Mouse (Mus musculus): Measurements from ENCODE around the gene Gm49378. TPM values are rescaled to one million over a fixed set of nuclear protein-coding genes. Genes with fewer than 3 reads are reported as not detected.

The Gm49378 gene
- 0.13 TPM for polyA plus RNA-seq (2012; fragmentation: generic; extraction: Trizol)
- long read RNA-seq, experiment 1: 0 reads
- long read RNA-seq, experiment 2: 0 reads

DNA sequence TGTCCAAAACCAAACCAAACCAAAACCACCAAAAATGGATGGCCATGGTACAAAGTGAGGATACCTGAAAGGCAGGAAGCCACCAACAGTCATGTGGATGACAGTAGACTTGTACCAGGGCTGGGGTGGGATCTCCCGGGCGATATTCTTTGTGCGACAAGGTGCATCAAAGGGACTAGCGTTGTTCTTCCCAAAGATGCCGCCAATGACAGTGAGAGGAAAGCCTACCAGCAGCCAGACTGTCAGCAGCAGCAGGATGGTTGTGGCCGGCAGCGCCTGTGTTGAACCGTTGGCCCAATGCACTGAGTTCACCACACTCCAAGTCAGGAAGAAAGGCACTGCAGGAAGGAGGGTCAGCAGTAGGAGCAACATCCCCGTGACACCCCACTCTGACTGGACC is at the start of gene Gm49378:
Gm49378 (minus strand) TSS at position 101 of the 400 bp plus-strand sequence.
- peaks cover 42% of the 10 kb centered on the region for H3K79me3 ChIP-seq (ENCODE audit: low read depth)
- H3K36me3 ChIP-seq (ENCODE audit: control insufficient read depth, insufficient read depth): peaks cover 74% of the 10 kb centered on the region
- no peak for TF ChIP-seq USF1 (IDR thresholded peaks at IDR 0.05; ENCODE audit: low read depth)
- no peak for TF ChIP-seq MYOG (IDR thresholded peaks at IDR 0.05; ENCODE audit: control insufficient read depth, extremely low read depth, insufficient read length)
- TF ChIP-seq MYOD1 (IDR thresholded peaks at IDR 0.05; ENCODE audit: control insufficient read depth, insufficient read length, low read depth): no peak
- TF ChIP-seq CTCF (IDR thresholded peaks at IDR 0.05; ENCODE audit: control insufficient read depth, insufficient read depth, insufficient read length): no peak
- no peak for TF ChIP-seq MAX (IDR thresholded peaks at IDR 0.05)
- no peak for TF ChIP-seq FOSL1 (IDR thresholded peaks at IDR 0.05; ENCODE audit: insufficient read depth, low read length, poor library complexity, severe bottlenecking)
- no peak for TF ChIP-seq CEBPB (IDR thresholded peaks at IDR 0.05; ENCODE audit: low read depth)
- peaks cover 59% of the 10 kb centered on the region for H3K79me2 ChIP-seq (ENCODE audit: control insufficient read depth, insufficient read depth)
- no peak within 1 kb of the TSS for H3ac ChIP-seq (ENCODE audit: control insufficient read depth, insufficient read length, low read depth)
- H3K27me3 ChIP-seq (ENCODE audit: control insufficient read depth, insufficient read depth, insufficient read length): no peaks in the 10 kb centered on the region
- H3K4me3 ChIP-seq (ENCODE audit: insufficient read depth, poor library complexity, severe bottlenecking): no peak within 1 kb of the TSS

DNA sequence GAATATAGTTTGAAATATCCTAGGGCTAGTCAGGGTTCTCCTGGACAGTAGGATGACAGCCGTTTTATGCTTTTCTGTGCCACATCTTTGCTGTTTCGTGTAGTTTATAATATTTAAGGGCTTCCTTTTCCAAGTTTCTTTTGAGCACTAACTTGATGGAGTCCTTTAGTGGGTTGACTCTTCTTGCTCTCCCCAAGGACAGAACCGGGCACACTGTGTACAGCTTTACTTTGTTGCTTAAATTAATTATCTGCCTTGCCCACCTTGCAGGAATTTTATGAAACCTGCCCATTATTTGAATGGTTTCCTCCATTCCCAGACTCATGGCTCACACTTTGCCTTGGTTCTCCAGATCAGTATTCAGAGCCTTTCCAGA is 44.4 kb upstream of the Gm49378 start:
- no peak for TF ChIP-seq MAX (IDR thresholded peaks at IDR 0.05)
- TF ChIP-seq CTCF (IDR thresholded peaks at IDR 0.05; ENCODE audit: control insufficient read depth, insufficient read depth, insufficient read length): no peak
- no peak for TF ChIP-seq CEBPB (IDR thresholded peaks at IDR 0.05; ENCODE audit: low read depth)
- no peak for TF ChIP-seq USF1 (IDR thresholded peaks at IDR 0.05; ENCODE audit: low read depth)
- TF ChIP-seq FOSL1 (IDR thresholded peaks at IDR 0.05; ENCODE audit: insufficient read depth, low read length, poor library complexity, severe bottlenecking): no peak
- TF ChIP-seq MYOD1 (IDR thresholded peaks at IDR 0.05; ENCODE audit: control insufficient read depth, insufficient read length, low read depth): no peak
- no peak for TF ChIP-seq MYOG (IDR thresholded peaks at IDR 0.05; ENCODE audit: control insufficient read depth, extremely low read depth, insufficient read length)
- peaks cover 7% of the 10 kb centered on the region for H3K79me3 ChIP-seq (ENCODE audit: low read depth)

DNA sequence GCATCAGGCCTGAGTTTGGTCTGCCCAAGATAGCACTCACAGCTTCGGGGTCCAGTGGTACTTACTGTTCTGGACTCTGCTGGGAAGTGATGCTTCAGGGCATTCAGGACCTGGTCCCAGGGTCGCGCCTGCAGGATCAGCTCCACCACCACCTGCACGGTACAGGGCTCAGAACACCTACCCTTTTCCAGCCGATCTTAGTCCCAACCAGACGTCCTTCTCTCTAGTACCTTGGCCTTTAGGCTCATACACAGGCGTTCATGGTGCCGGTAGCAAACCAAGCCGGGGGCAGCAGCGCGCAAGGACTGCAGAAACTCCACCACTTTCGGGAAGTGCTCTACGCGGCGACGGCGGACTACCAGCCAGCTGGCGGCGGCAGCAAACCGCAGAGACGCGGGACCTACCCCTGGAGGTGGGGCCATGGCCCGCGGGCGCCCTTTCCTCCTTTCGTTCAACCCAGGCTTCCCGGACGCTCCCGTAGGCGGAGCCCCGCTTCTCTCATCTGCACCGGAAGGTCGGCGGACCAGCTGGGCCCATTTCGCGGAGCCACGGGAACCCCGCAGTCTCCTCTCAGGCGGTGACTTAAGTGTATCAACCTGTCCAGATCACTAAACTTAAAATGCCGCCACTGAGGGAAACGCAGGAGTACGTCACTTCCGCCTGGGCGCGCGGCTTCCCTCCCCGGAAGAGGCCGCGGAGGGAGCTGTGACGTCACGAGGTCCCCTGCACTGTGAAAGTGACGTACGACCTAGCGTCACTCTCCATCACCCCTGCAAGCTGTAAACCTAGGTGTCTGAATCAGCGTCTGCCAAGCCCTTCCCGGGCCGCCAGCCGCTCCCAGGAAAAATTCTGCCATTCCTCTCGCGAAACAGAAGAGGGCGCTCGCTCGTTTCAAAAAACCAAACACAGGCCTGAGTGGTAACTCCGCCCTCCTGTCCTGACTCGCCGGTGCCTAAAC is 43.7 kb upstream of the Gm49378 start, which contains the start of gene Tinf2:
Tinf2 (minus strand) TSS at position 661 of the 958 bp plus-strand sequence.
- Histone ChIP-seq H3K36me3 (ENCODE audit: control insufficient read depth, insufficient read depth) (peaks cover 39% of the 10 kb centered on the region), H3K79me3 (ENCODE audit: low read depth) (peaks cover 7% of the 10 kb centered on the region), H3ac (ENCODE audit: control insufficient read depth, insufficient read length, low read depth) (peak within 1 kb of the TSS; percentile 72), H3K4me3 (ENCODE audit: insufficient read depth, poor library complexity, severe bottlenecking) (peak within 1 kb of the TSS; percentile 61), H3K79me2 (ENCODE audit: control insufficient read depth, insufficient read depth) (peaks cover 18% of the 10 kb centered on the region), H3K27me3 (ENCODE audit: control insufficient read depth, insufficient read depth, insufficient read length) (no peaks in the 10 kb centered on the region)
- no peak for TF ChIP-seq FOSL1 (IDR thresholded peaks at IDR 0.05; ENCODE audit: insufficient read depth, low read length, poor library complexity, severe bottlenecking)
- TF ChIP-seq CTCF (IDR thresholded peaks at IDR 0.05; ENCODE audit: control insufficient read depth, insufficient read depth, insufficient read length): peak; percentile 15
- TF ChIP-seq MYOG (IDR thresholded peaks at IDR 0.05; ENCODE audit: control insufficient read depth, extremely low read depth, insufficient read length): no peak

More for the DNA sequence above, 44.4 kb upstream of the Gm49378 start:
- peaks cover 18% of the 10 kb centered on the region for H3K79me2 ChIP-seq (ENCODE audit: control insufficient read depth, insufficient read depth)
- H3ac ChIP-seq (ENCODE audit: control insufficient read depth, insufficient read length, low read depth): no peak overlapping the region
- H3K27me3 ChIP-seq (ENCODE audit: control insufficient read depth, insufficient read depth, insufficient read length): no peaks in the 10 kb centered on the region
- peak overlapping the region; percentile 18 for H3K4me3 ChIP-seq (ENCODE audit: insufficient read depth, poor library complexity, severe bottlenecking)
- H3K36me3 ChIP-seq (ENCODE audit: control insufficient read depth, insufficient read depth): peaks cover 33% of the 10 kb centered on the region

DNA sequence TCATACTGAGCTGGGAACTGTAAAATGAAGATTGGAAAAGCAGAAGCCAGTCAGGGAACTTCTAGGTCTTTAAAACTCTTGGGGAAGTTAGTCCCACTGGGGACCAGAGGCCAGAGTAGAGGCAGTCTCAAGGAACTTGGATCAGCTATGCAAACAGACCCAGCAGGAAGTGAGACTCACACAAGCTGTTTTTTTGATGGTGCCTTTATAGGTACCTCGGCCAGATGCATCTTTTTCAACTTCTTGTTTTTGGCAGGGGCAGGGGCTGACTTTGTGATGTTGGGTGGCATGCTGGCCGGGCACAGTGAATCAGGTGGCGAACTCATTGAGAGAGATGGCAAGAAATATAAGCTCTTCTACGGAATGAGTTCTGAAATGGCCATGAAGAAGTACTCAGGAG is 39.9 kb upstream of the Gm49378 start:
- Histone ChIP-seq H3K27me3 (ENCODE audit: control insufficient read depth, insufficient read depth, insufficient read length) (no peaks in the 10 kb centered on the region), H3K4me3 (ENCODE audit: insufficient read depth, poor library complexity, severe bottlenecking) (no peak overlapping the region), H3K36me3 (ENCODE audit: control insufficient read depth, insufficient read depth) (peaks cover 55% of the 10 kb centered on the region), H3K79me2 (ENCODE audit: control insufficient read depth, insufficient read depth) (peaks cover 36% of the 10 kb centered on the region), H3ac (ENCODE audit: control insufficient read depth, insufficient read length, low read depth) (no peak overlapping the region), H3K79me3 (ENCODE audit: low read depth) (peaks cover 16% of the 10 kb centered on the region)
- TF ChIP-seq CEBPB (IDR thresholded peaks at IDR 0.05; ENCODE audit: low read depth): no peak
- TF ChIP-seq MYOD1 (IDR thresholded peaks at IDR 0.05; ENCODE audit: control insufficient read depth, insufficient read length, low read depth): no peak
- no peak for TF ChIP-seq FOSL1 (IDR thresholded peaks at IDR 0.05; ENCODE audit: insufficient read depth, low read length, poor library complexity, severe bottlenecking)
- no peak for TF ChIP-seq MAX (IDR thresholded peaks at IDR 0.05)
- no peak for TF ChIP-seq USF1 (IDR thresholded peaks at IDR 0.05; ENCODE audit: low read depth)
- no peak for TF ChIP-seq MYOG (IDR thresholded peaks at IDR 0.05; ENCODE audit: control insufficient read depth, extremely low read depth, insufficient read length)
- TF ChIP-seq CTCF (IDR thresholded peaks at IDR 0.05; ENCODE audit: control insufficient read depth, insufficient read depth, insufficient read length): no peak

DNA sequence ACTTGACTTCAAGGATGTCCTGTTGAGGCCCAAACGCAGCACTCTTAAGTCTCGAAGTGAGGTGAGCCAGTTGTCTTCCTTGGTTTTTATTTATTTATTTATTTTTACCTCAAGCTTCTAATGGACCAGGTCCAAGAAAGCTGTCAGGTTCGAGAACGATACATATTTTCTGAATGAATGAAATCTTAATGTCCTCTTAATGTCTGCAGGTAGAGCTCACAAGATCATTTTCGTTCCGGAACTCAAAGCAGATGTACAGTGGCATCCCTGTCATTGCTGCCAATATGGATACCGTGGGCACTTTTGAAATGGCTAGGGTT is 35.0 kb upstream of the Gm49378 start:
- peaks cover 64% of the 10 kb centered on the region for H3K79me2 ChIP-seq (ENCODE audit: control insufficient read depth, insufficient read depth)
- peaks cover 50% of the 10 kb centered on the region for H3K36me3 ChIP-seq (ENCODE audit: control insufficient read depth, insufficient read depth)
- peak overlapping the region; percentile 62 for H3ac ChIP-seq (ENCODE audit: control insufficient read depth, insufficient read length, low read depth)

More for the DNA sequence above, 35.0 kb upstream of the Gm49378 start:
- TF ChIP-seq USF1 (IDR thresholded peaks at IDR 0.05; ENCODE audit: low read depth) (no peak), FOSL1 (IDR thresholded peaks at IDR 0.05; ENCODE audit: insufficient read depth, low read length, poor library complexity, severe bottlenecking) (no peak), MYOD1 (IDR thresholded peaks at IDR 0.05; ENCODE audit: control insufficient read depth, insufficient read length, low read depth) (no peak), MAX (IDR thresholded peaks at IDR 0.05) (no peak), MYOG (IDR thresholded peaks at IDR 0.05; ENCODE audit: control insufficient read depth, extremely low read depth, insufficient read length) (no peak), CEBPB (IDR thresholded peaks at IDR 0.05; ENCODE audit: low read depth) (no peak)
- peak overlapping the region; percentile 75 for H3K4me3 ChIP-seq (ENCODE audit: insufficient read depth, poor library complexity, severe bottlenecking)
- no peaks in the 10 kb centered on the region for H3K27me3 ChIP-seq (ENCODE audit: control insufficient read depth, insufficient read depth, insufficient read length)
- H3K79me3 ChIP-seq (ENCODE audit: low read depth): peaks cover 46% of the 10 kb centered on the region

All from C2C12 (cell line).